Mouse (Mus musculus): ENCODE results near the gene Snap47. TPM values are rescaled to one million over a fixed set of nuclear protein-coding genes. Genes with fewer than 3 reads are reported as not detected.

Snap47 gene
- polyA plus RNA-seq, 1 experiment from 2014 or later: 90.6 TPM

DNA sequence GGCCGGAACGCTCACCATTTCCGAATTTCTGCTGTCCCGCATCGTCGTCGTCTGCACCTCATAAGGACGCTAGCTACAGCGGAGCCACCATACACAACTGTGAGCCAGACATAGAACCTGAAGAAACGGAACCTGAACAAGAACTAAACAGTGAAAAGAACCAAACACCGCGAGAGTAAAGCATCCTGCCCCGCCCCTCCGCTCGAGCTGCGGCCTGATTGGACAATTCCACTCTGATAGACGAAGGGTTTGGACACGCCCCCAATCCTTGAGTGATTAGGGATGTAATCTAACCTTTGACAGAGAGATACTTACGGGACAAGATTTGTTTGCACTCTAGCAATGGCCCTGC is 21.3 kb upstream of the Snap47 start, which contains the start of gene Zfp867:
Gene Zfp867 (minus strand): TSS at position 149 of the 352 bp plus-strand sequence.
- no peaks in the 10 kb centered on the region for H3K9me3 ChIP-seq (replicated peaks; ENCODE audit: low read length)
- under 1% methylated on average over 19 of the region's 19 CpGs for WGBS
- H3K27me3 ChIP-seq (ENCODE audit: insufficient read depth, low read length): no peaks in the 10 kb centered on the region
- ATAC-seq (replicated peaks; ENCODE audit: low FRiP score, low read depth) (peak; percentile 88), DNase-seq (ENCODE audit: low spot score) (peak; percentile 95)
- no peaks in the 10 kb centered on the region for H3K36me3 ChIP-seq (ENCODE audit: insufficient read depth, low read length)
- no peaks in the 10 kb centered on the region; the same call in 1 of the 2 replicates for H3K4me1 ChIP-seq (replicated peaks; ENCODE audit: insufficient read depth, low read length)
- TF ChIP-seq CTCF (IDR thresholded peaks at IDR 0.05; ENCODE audit: low read depth): no peak
- peak within 1 kb of the TSS; percentile 91 for H3K9ac ChIP-seq (ENCODE audit: low read depth, low read length)
- H3K27ac ChIP-seq: peak within 1 kb of the TSS; percentile 84
- H3K4me3 ChIP-seq (replicated peaks; ENCODE audit: low read depth, low read length): peak within 1 kb of the TSS; percentile 74
- peak within 1 kb of the TSS; percentile 92 for H3K4me2 ChIP-seq (ENCODE audit: low read length)

DNA sequence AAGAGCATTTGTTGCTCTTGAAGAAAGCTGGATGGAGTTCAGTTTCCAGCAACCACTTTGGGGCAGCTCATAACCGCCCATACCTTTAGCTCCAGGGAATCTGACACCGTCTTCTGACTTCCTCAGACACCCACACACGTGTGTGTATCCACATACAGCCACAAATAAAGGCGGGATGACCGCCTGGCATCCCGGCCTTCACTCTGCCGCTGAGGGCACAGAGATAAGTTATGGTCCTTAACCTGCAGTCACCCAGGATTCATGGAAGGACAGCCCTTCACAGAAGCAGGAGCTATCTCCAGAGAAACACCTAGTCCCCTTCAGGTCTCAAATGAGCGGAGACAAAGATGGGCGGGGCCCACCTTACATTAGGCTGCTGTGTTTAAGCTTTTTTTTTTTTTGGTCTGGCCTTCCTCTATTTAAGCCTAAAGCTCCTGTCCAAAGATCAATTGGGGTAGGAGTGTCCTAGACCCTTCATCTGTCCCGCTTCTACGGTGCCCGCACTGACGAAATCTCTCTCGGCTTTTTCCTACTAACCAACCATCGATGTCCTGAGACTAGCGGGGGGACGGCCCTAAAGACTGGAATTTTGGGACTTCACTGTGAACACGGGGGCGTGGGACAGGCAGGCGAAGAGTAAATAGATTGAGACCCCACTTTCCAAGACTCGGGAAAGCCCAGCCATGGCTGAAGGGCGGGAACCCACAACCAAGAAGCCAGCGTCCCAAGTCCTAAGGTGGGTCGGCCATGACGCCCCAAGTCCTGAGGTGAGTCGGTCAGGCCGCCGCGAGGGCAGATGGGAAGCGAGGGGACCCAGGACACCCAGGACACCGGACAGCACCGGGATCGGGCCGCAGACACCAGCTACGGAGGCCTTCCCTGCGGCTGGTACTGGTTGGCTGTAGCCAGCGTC is 20.7 kb upstream of the Snap47 start:
- Histone ChIP-seq H3K9ac (ENCODE audit: low read depth, low read length) (peak overlapping the region; percentile 91), H3K4me3 (replicated peaks; ENCODE audit: low read depth, low read length) (peak overlapping the region; percentile 74), H3K4me1 (replicated peaks; ENCODE audit: insufficient read depth, low read length) (no peaks in the 10 kb centered on the region; the same call in 1 of the 2 replicates), H3K9me3 (replicated peaks; ENCODE audit: low read length) (no peaks in the 10 kb centered on the region), H3K36me3 (ENCODE audit: insufficient read depth, low read length) (no peaks in the 10 kb centered on the region), H3K27me3 (ENCODE audit: insufficient read depth, low read length) (no peaks in the 10 kb centered on the region), H3K4me2 (ENCODE audit: low read length) (peak overlapping the region; percentile 92), H3K27ac (peak overlapping the region; percentile 84)
- WGBS: 2% methylated on average over 37 of the region's 37 CpGs
- DNase-seq (ENCODE audit: low spot score): peak; percentile 11
- TF ChIP-seq CTCF (IDR thresholded peaks at IDR 0.05; ENCODE audit: low read depth): no peak
- peak; percentile 72 for ATAC-seq (replicated peaks; ENCODE audit: low FRiP score, low read depth)

DNA sequence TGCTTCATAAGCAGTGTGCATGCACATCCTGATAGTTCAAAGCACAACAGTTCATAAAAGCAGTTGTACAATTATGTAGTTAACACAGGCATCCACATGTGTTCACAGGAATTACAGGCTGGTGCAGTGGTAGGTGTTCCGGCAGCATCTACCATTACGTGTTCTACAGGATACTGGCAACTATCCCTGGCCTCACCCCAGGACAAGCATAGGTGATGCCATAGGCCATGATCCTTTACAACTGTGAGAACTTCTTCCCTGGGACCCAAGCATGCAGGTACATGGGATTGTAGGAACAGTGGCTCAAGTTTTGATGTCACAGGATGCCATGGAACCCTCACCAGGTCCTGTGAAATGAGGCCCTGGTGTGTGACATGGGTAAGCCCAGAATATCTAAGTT is 9.5 kb upstream of the Snap47 start:
- no peak overlapping the region for H3K9ac ChIP-seq (ENCODE audit: low read depth, low read length)
- WGBS: 91% methylated on average over 2 of the region's 2 CpGs
- DNase-seq (ENCODE audit: low spot score) (no peak), ATAC-seq (replicated peaks; ENCODE audit: low FRiP score, low read depth) (no peak)
- H3K36me3 ChIP-seq (ENCODE audit: insufficient read depth, low read length): peaks cover 39% of the 10 kb centered on the region
- H3K27ac ChIP-seq: no peak overlapping the region
- H3K4me2 ChIP-seq (ENCODE audit: low read length): no peak overlapping the region
- no peaks in the 10 kb centered on the region for H3K4me1 ChIP-seq (replicated peaks; ENCODE audit: insufficient read depth, low read length)
- no peak overlapping the region for H3K4me3 ChIP-seq (replicated peaks; ENCODE audit: low read depth, low read length)
- no peaks in the 10 kb centered on the region for H3K27me3 ChIP-seq (ENCODE audit: insufficient read depth, low read length)
- H3K9me3 ChIP-seq (replicated peaks; ENCODE audit: low read length): peaks cover 15% of the 10 kb centered on the region
- no peak for TF ChIP-seq CTCF (IDR thresholded peaks at IDR 0.05; ENCODE audit: low read depth)

DNA sequence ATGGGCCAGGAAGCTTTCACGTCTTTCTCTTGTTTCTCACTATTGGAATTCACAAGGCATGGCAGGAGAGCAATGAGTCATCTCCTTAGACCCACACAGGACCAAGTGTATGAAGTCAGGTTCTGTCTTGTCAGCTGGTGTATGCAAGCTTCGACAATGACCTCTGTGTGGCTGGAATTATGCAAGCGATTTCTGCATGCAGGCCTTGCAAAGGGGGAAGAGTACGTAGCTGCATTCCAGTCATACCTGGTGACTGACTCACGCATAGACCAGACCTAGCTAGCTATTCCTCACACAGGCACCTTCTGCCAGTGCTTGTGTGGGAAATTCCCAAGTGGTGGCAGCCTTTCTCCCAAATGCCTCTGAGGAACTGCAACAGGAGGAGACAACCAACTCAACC is 8.0 kb upstream of the Snap47 start:
- Histone ChIP-seq H3K9ac (ENCODE audit: low read depth, low read length) (no peak overlapping the region), H3K4me2 (ENCODE audit: low read length) (no peak overlapping the region), H3K27ac (peak overlapping the region; percentile 77), H3K27me3 (ENCODE audit: insufficient read depth, low read length) (no peaks in the 10 kb centered on the region), H3K4me3 (replicated peaks; ENCODE audit: low read depth, low read length) (no peak overlapping the region), H3K4me1 (replicated peaks; ENCODE audit: insufficient read depth, low read length) (no peaks in the 10 kb centered on the region), H3K9me3 (replicated peaks; ENCODE audit: low read length) (peaks cover 14% of the 10 kb centered on the region), H3K36me3 (ENCODE audit: insufficient read depth, low read length) (peaks cover 50% of the 10 kb centered on the region)
- TF ChIP-seq CTCF (IDR thresholded peaks at IDR 0.05; ENCODE audit: low read depth): no peak
- ATAC-seq (replicated peaks; ENCODE audit: low FRiP score, low read depth) (peak; percentile 96), DNase-seq (ENCODE audit: low spot score) (peak; percentile 65)
- WGBS: 42% methylated on average over 5 of the region's 5 CpGs

DNA sequence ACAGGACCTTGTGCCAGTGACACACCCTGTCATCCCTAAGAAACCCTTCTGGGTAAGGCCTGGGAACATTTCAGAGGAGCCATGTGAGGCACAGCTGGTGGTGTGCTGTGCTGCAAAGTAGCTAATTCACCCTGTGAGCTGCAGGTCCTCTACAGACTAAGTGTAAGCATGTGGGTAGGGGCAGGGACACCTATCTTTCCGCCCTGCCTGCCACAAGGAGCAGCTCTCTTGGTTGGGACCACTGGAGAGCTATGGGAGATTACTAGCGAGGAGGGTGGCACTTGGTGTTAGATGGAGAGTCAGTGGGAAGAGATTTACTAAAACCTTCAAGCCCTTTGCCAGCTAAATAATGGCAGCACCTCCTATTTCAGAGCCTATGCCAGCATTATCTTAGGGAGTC is 5.9 kb upstream of the Snap47 start:
- 94% methylated on average over 2 of the region's 2 CpGs for whole genome bisulfite sequencing
- H3K36me3 ChIP-seq (ENCODE audit: insufficient read depth, low read length): peaks cover 36% of the 10 kb centered on the region
- no peaks in the 10 kb centered on the region for H3K4me1 ChIP-seq (replicated peaks; ENCODE audit: insufficient read depth, low read length)
- ATAC-seq (replicated peaks; ENCODE audit: low FRiP score, low read depth) (no peak), DNase-seq (ENCODE audit: low spot score) (no peak)
- H3K4me3 ChIP-seq (replicated peaks; ENCODE audit: low read depth, low read length): no peak overlapping the region
- no peaks in the 10 kb centered on the region for H3K9me3 ChIP-seq (replicated peaks; ENCODE audit: low read length)
- H3K27me3 ChIP-seq (ENCODE audit: insufficient read depth, low read length): no peaks in the 10 kb centered on the region
- no peak overlapping the region for H3K27ac ChIP-seq
- no peak for TF ChIP-seq CTCF (IDR thresholded peaks at IDR 0.05; ENCODE audit: low read depth)
- no peak overlapping the region for H3K9ac ChIP-seq (ENCODE audit: low read depth, low read length)
- H3K4me2 ChIP-seq (ENCODE audit: low read length): no peak overlapping the region

DNA sequence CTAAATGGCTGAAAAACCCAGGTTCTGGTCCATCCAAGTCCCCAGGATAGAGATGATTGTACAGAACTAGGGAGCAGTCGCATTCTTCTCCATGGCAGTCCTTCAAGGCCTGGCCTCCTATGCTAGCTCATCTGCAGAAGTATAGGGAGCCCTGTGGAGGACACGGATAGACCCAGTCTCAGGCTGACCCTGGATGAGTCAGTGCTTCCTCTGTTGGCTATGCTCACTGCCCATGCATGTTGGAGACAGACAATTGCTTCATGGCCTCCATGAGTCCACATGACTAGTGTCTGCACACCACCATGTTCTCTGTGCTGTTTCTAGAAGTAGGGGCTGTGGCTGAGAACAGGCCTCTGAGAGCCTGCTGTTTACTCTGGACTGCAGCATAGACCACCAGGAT is 5.4 kb upstream of the Snap47 start:
- no peak for TF ChIP-seq CTCF (IDR thresholded peaks at IDR 0.05; ENCODE audit: low read depth)
- Histone ChIP-seq H3K27ac (no peak overlapping the region), H3K4me2 (ENCODE audit: low read length) (no peak overlapping the region), H3K4me1 (replicated peaks; ENCODE audit: insufficient read depth, low read length) (no peaks in the 10 kb centered on the region), H3K4me3 (replicated peaks; ENCODE audit: low read depth, low read length) (no peak overlapping the region), H3K36me3 (ENCODE audit: insufficient read depth, low read length) (peaks cover 36% of the 10 kb centered on the region), H3K9me3 (replicated peaks; ENCODE audit: low read length) (no peaks in the 10 kb centered on the region), H3K9ac (ENCODE audit: low read depth, low read length) (no peak overlapping the region), H3K27me3 (ENCODE audit: insufficient read depth, low read length) (no peaks in the 10 kb centered on the region)
- ATAC-seq (replicated peaks; ENCODE audit: low FRiP score, low read depth) (no peak), DNase-seq (ENCODE audit: low spot score) (no peak)
- WGBS: 93% methylated on average over 2 of the region's 2 CpGs

Measured in kidney, postnatal 0 days (tissue).